Mouse (Mus musculus) neural tube, embryonic 10.5 days (tissue): ENCODE measurements at regions not wholly inside any gene's neighbourhood (a gene's known extent, or its start where the extent isn't known, plus 50 kb on each side); places are given as distances from the start of the nearest gene placed in this dataset.

Experiments
- DNase-seq: peaks from one replicate; pipeline ENCODE4 v3.0.0-alpha.2; 2017; ENCODE audit warnings: low spot score; ENCODE audit errors: extremely low spot score

- no peak for DNase-seq
Measured at GRCm38 (mm10) chr9:120857849-120858510, 71.0 kb upstream of the Ctnnb1 start.

GRCm38 (mm10) chr9:120860969-120861595, 67.9 kb upstream of the Ctnnb1 start:
- no peak for DNase-seq

DNA sequence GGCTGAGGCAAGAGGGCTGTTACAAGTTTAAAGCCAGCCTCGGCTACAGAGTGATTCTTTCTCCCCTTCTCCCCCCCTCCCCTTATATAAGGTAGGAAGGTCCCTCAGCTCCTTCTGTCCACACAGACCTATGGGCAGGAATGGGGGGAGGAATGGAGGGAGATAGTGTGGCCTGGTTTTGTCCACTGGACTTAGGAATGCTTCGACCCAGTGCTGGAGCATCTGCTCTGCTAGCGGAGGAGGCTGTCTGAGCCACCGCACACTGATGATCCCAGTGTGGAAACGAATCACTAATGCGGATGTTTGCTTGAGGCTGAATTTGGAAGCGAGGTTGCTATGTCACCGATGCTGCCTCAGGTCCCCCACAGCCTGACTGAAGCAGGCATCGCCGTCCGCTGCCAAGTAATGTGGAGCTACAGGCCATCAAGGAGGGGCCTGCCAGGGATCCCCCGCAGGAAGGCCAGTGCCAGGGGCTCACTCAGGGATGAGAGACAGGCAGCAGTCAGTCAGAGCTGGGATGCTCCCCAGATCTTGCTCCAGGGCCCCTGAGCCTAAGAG, 67.1 kb upstream of the Ctnnb1 start:
- DNase-seq: no peak

DNA sequence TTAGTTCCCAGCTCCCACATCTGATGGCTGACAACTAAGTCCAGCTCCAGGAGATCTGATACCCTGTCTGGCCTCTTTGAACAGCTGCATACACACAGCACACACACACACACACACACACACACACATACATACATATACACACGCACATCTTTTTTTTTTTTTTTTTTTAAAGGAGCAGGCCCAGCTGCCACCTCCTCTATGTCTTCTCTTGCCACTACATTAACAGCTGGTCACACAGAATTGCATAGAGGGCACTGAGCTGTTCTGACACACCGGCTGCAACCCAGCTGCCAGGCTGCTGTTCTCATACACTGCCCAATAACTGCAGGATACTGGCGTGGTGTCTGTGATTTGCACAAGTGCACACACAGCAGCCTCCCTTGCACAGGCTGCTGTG, 64.6 kb upstream of the Ctnnb1 start:
- DNase-seq: no peak

DNA sequence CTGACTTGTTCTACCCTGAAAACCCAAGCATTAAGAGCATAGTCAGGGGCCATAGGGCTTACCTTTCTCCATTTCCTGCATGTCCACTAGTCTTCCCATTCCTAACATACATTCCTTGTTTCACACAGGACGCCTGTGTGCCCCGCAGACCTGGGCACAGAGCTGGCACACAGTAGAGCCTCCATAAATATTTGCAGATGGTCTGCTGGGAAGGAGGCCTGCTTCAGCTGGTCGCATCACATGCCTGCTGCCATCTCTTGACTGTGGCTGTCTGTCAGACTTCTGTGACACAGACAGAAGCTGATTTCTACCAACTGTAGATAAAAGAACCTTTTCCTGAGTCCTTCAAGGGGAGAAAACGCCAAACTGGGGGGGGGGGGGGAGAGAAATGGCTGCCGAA, 62.8 kb upstream of the Ctnnb1 start:
- DNase-seq: no peak

DNA sequence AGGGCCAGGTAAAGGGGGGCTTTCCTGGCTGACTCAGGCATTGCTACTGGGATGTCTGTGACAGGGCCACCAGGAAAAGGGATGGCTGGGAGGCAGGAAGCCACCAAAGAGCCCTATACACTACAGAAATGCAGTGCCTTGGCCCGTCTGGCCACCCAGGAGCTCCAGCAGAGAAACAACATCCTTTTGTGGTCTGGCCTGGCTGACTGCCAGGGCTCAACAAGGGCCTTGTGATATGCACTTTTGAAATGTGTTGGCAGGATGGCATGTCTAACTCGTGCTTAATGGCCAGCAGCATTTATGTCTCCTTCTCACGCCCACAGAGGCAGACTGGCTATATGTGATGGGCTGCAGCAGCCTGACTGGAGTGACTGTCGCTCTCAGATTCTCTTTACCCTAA, 62.3 kb upstream of the Ctnnb1 start:
- DNase-seq: no peak

DNA sequence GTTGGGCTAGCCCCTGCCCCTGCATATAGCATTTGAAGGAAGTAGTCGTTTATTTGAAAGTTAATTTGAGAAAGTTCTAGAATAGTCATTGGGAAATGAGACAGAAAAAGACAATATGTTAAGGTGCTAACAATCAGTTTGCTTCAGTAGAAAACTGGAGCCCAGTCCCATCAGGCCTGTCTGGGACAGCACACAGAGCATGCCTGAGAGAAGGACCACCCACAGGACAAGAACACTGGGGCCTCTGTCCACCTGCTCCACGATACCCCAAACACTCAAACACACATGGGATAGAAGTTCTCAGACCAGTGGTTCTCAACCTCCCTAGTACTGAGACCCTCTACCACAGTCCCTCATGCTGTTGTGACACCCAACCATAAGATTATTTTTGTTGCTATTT, 61.2 kb upstream of the Ctnnb1 start:
- DNase-seq: no peak

GRCm38 (mm10) chr9:120868330-120868729, 60.7 kb upstream of the Ctnnb1 start:
- DNase-seq: no peak

- DNase-seq: no peak
Measured at GRCm38 (mm10) chr9:120869432-120870081, 59.5 kb upstream of the Ctnnb1 start.

- no peak for DNase-seq
Measured at GRCm38 (mm10) chr9:120873293-120873692, 55.7 kb upstream of the Ctnnb1 start.

GRCm38 (mm10) chr9:120874416-120874976, 54.5 kb upstream of the Ctnnb1 start:
- no peak for DNase-seq

- DNase-seq: no peak
Measured at GRCm38 (mm10) chr9:120877101-120877500, 51.9 kb upstream of the Ctnnb1 start.
